Comparison of ENCODE assay signal across 8 mouse cellular contexts in genomic region chr10:39239498-39240177, GRCm38 (mm10).
A peak's percentile ranks its signal among the peaks of the same experiment; 100 is the strongest.
DNase-seq lines count a peak whose midpoint lies in the region; ATAC-seq and TF ChIP-seq lines count a peak whose summit lies in the region.

No protein-coding gene starts in this region.

- H3K27ac ChIP-seq in bone marrow macrophage, adult 2 months (ENCODE audit: insufficient read depth, low read depth, low read length): no peak overlapping the region
- peak overlapping the region; percentile 74 for H3K27ac ChIP-seq in forebrain, embryonic 10.5 days
- H3K27ac ChIP-seq in heart, embryonic 15.5 days: no peak overlapping the region
- no peak overlapping the region for H3K27ac ChIP-seq in liver, embryonic 12.5 days
- H3K27ac ChIP-seq in stomach, embryonic 16.5 days (ENCODE audit: low read length): no peak overlapping the region

- peak; percentile 84 for DNase-seq in forebrain, embryonic 10.5 days (ENCODE audit: extremely low spot score, low spot score)
- DNase-seq in kidney, postnatal 14 days: peak; percentile 83
- peak; percentile 82 for DNase-seq in neural tube, embryonic 10.5 days (ENCODE audit: extremely low spot score, low spot score)

- peak; percentile 12 for TF ChIP-seq CTCF in C2C12 (IDR thresholded peaks at IDR 0.05; ENCODE audit: control insufficient read depth, insufficient read depth, insufficient read length)
- TF ChIP-seq CTCF in bone marrow macrophage, adult 2 months (IDR thresholded peaks at IDR 0.05; ENCODE audit: low read depth, low read length): peak; percentile 70; the same call in 1 of the 2 replicates

- no peaks in the 10 kb centered on the region for H3K79me3 ChIP-seq in C2C12 (ENCODE audit: low read depth)

- H3K9ac ChIP-seq in heart, embryonic 15.5 days: 0 out of 2 replicates have a peak overlapping the region, but pooled peaks have one; percentile 2
- no peak overlapping the region for H3K9ac ChIP-seq in liver, embryonic 12.5 days
- H3K9ac ChIP-seq in stomach, embryonic 16.5 days (ENCODE audit: low read length): peak overlapping the region; percentile 55

- WGBS in forebrain, embryonic 10.5 days: 20% methylated on average over 17 of the region's 17 CpGs
- 13% methylated on average over 17 of the region's 17 CpGs for WGBS in heart, embryonic 15.5 days
- 17% methylated on average over 17 of the region's 17 CpGs for WGBS in liver, embryonic 12.5 days (ENCODE audit: insufficient replicate concordance)
- WGBS in stomach, embryonic 16.5 days: 17% methylated on average over 17 of the region's 17 CpGs

- TF ChIP-seq POLR2A in bone marrow macrophage, adult 2 months (IDR thresholded peaks at IDR 0.05; ENCODE audit: borderline replicate concordance, low read depth, low read length): no peak

- no peaks in the 10 kb centered on the region for H3K36me3 ChIP-seq in C2C12 (ENCODE audit: control insufficient read depth, insufficient read depth)
- no peaks in the 10 kb centered on the region for H3K36me3 ChIP-seq in forebrain, embryonic 10.5 days (replicated peaks)
- no peaks in the 10 kb centered on the region for H3K36me3 ChIP-seq in heart, embryonic 15.5 days
- H3K36me3 ChIP-seq in liver, embryonic 12.5 days: no peaks in the 10 kb centered on the region
- no peaks in the 10 kb centered on the region for H3K36me3 ChIP-seq in stomach, embryonic 16.5 days (ENCODE audit: control insufficient read depth, insufficient read depth, low read length)

- H3ac ChIP-seq in C2C12 (ENCODE audit: control insufficient read depth, insufficient read length, low read depth): no peak overlapping the region

- no peaks in the 10 kb centered on the region for H3K9me3 ChIP-seq in forebrain, embryonic 10.5 days
- no peaks in the 10 kb centered on the region for H3K9me3 ChIP-seq in heart, embryonic 15.5 days (replicated peaks)
- no peaks in the 10 kb centered on the region for H3K9me3 ChIP-seq in liver, embryonic 12.5 days (replicated peaks)
- H3K9me3 ChIP-seq in stomach, embryonic 16.5 days (replicated peaks; ENCODE audit: control insufficient read depth, low read length): no peaks in the 10 kb centered on the region

- H3K79me2 ChIP-seq in C2C12 (ENCODE audit: control insufficient read depth, insufficient read depth): no peaks in the 10 kb centered on the region

- no peak overlapping the region for H3K4me3 ChIP-seq in C2C12 (ENCODE audit: insufficient read depth, poor library complexity, severe bottlenecking)
- H3K4me3 ChIP-seq in bone marrow macrophage, adult 2 months (ENCODE audit: insufficient read depth, low read length): no peak overlapping the region
- H3K4me3 ChIP-seq in forebrain, embryonic 10.5 days: peak overlapping the region; percentile 24; the same call in 1 of the 2 replicates
- H3K4me3 ChIP-seq in heart, embryonic 15.5 days: 0 out of 2 replicates have a peak overlapping the region, but pooled peaks have one; percentile 7
- no peak overlapping the region for H3K4me3 ChIP-seq in liver, embryonic 12.5 days
- no peak overlapping the region for H3K4me3 ChIP-seq in stomach, embryonic 16.5 days (replicated peaks; ENCODE audit: low read length)

- peak overlapping the region; percentile 39 for H3K4me2 ChIP-seq in heart, embryonic 15.5 days
- H3K4me2 ChIP-seq in liver, embryonic 12.5 days: peak overlapping the region; percentile 33
- H3K4me2 ChIP-seq in stomach, embryonic 16.5 days (ENCODE audit: low read depth, low read length): peak overlapping the region; percentile 39

- peak; percentile 67; the same call in 1 of the 2 replicates for ATAC-seq in heart, embryonic 15.5 days (replicated peaks; ENCODE audit: insufficient number of reproducible peaks, insufficient read depth, low FRiP score, low read depth)
- ATAC-seq in liver, embryonic 12.5 days: no peak
- peak; percentile 72; the same call in 1 of the 2 replicates for ATAC-seq in stomach, embryonic 16.5 days (ENCODE audit: insufficient read depth, low FRiP score)

- H3K27me3 ChIP-seq in C2C12 (ENCODE audit: control insufficient read depth, insufficient read depth, insufficient read length): no peaks in the 10 kb centered on the region
- peaks cover 4% of the 10 kb centered on the region for H3K27me3 ChIP-seq in forebrain, embryonic 10.5 days (ENCODE audit: poor library complexity, severe bottlenecking)
- H3K27me3 ChIP-seq in heart, embryonic 15.5 days: no peaks in the 10 kb centered on the region
- no peaks in the 10 kb centered on the region; the same call in 1 of the 2 replicates for H3K27me3 ChIP-seq in liver, embryonic 12.5 days (replicated peaks)
- no peaks in the 10 kb centered on the region for H3K27me3 ChIP-seq in stomach, embryonic 16.5 days (ENCODE audit: control insufficient read depth, insufficient read depth, low read length)

- H3K4me1 ChIP-seq in bone marrow macrophage, adult 2 months (ENCODE audit: control insufficient read depth, insufficient read depth, low read length): peaks cover 25% of the 10 kb centered on the region
- peaks cover 18% of the 10 kb centered on the region for H3K4me1 ChIP-seq in forebrain, embryonic 10.5 days
- peaks cover 10% of the 10 kb centered on the region for H3K4me1 ChIP-seq in heart, embryonic 15.5 days (replicated peaks)
- no peaks in the 10 kb centered on the region for H3K4me1 ChIP-seq in liver, embryonic 12.5 days
- H3K4me1 ChIP-seq in stomach, embryonic 16.5 days (ENCODE audit: control insufficient read depth, insufficient read depth, low read length): peaks cover 3% of the 10 kb centered on the region; the same call in 1 of the 2 replicates

TF ChIP-seq in C2C12, 6 proteins besides CTCF, POLR2A, EP300 and RAD21:
- no peak for TF ChIP-seq MYOG (IDR thresholded peaks at IDR 0.05; ENCODE audit: control insufficient read depth, extremely low read depth, insufficient read length)
- no peak for TF ChIP-seq CEBPB (IDR thresholded peaks at IDR 0.05; ENCODE audit: low read depth)
- TF ChIP-seq MYOD1 (IDR thresholded peaks at IDR 0.05; ENCODE audit: control insufficient read depth, insufficient read length, low read depth): no peak
- peak; percentile 36 for TF ChIP-seq MAX (IDR thresholded peaks at IDR 0.05)
TF ChIP-seq in C2C12: peak in this region for 1.

Comparison
In these comparisons a context has a peak if more than half of its experiments do, and no peak if none do; other contexts are left out.
1. H3K4me3 ChIP-seq: peak in forebrain, embryonic 10.5 days (single experiment) and heart, embryonic 15.5 days (single experiment); none in C2C12 (single experiment), bone marrow macrophage, adult 2 months (single experiment), liver, embryonic 12.5 days (single experiment) and stomach, embryonic 16.5 days (single experiment).
2. Peak in every context shown above with its lines, with median percentiles within 50 percentile points of each other: DNase-seq and H3K4me2 ChIP-seq.